Mouse (Mus musculus) bone marrow, adult 2 months (tissue): Measurements from ENCODE around the gene Tmem121b.

Source experiments
- CTCF ChIP-seq: fragments of 200-500 bp; IDR thresholded peaks from 2 replicates; pipeline ENCODE4 v1.5.1; 2011; ENCODE audit warnings: low read length, control low read depth; ENCODE audit not compliant: control insufficient read depth, insufficient read depth
- POLR2A ChIP-seq: fragments of 200-500 bp; IDR thresholded peaks from 2 replicates; pipeline ENCODE4 v1.6.1; 2011; ENCODE audit warnings: low read depth, mild to moderate bottlenecking, control low read depth, low read length, borderline replicate concordance; ENCODE audit not compliant: control insufficient read depth

DNA sequence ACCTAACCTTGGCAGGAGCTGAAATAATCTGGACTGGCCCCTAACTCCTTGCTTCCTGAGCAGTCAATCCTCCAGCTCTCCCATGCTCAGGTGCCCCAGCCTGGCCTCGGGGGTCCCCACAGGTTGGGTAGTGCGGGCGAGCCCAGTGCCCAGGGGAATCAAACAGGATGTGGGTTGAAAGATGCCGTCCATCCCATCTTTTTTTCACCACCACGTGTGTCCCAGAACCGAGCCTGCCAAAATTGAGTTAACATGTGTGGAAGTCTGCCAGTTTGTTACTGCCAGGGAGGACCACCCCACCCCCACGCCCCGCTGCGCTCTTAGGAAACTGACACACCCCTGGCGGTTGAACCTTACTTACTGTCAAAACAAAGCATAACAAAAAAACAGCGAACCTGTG, 29.7 kb downstream of the Tmem121b start:
- TF ChIP-seq CTCF (peak; percentile 17; the same call in 1 of the 2 replicates), POLR2A (no peak)
